Mouse (Mus musculus) inflammation-experienced regulatory T-cells, adult 16 weeks (primary cell): ENCODE results near the gene Gm3696. TPM values are rescaled to one million over a fixed set of nuclear protein-coding genes. Genes with fewer than 3 reads are reported as not detected.

ENCODE experiments used
- polyA plus RNA-seq: library from polyadenylated mRNA; unstranded; fragments of 100-300 nt; shearing (Covaris generic); gene quantifications from one replicate; pipeline ENCODE4 v1.2.1, GENCODE M21; 2017

Gm3696 gene
- polyA plus RNA-seq: 6.2 TPM

GRCm38 (mm10) chr14:7100521-7100920, at the start of gene Gm3696:
Gene Gm3696, minus strand, starts transcription at chr14:7100621.

GRCm38 (mm10) chr14:7125312-7125711, 24.9 kb upstream of the Gm3696 start, which contains the start of gene Gm6676:
Gene Gm6676, minus strand, starts transcription at chr14:7125412.

GRCm38 (mm10) chr14:7044870-7045269, 55.6 kb downstream of the Gm3696 start, which contains the start of gene Gm3685:
Gene Gm3685, minus strand, starts transcription at chr14:7044970.

Other genes with a start within 250 kb of the Gm3696 start
- gene Gm3667, start 210.7 kb downstream of the Gm3696 start, polyA plus RNA-seq: 11.2 TPM
- gene Gm6356, start 126.8 kb downstream of the Gm3696 start, polyA plus RNA-seq: not detected
- 2.4 TPM for gene Gm10406, start 73.2 kb downstream of the Gm3696 start, polyA plus RNA-seq
- gene Gm3685, start 55.7 kb downstream of the Gm3696 start, polyA plus RNA-seq: not detected
- gene Gm6676, start 24.8 kb upstream of the Gm3696 start, polyA plus RNA-seq: not detected
- gene Gm3512, start 73.9 kb upstream of the Gm3696 start, polyA plus RNA-seq: 15.3 TPM
- not detected for gene Gm16434, start 93.9 kb upstream of the Gm3696 start, polyA plus RNA-seq
- not detected for gene Gm3727, start 164.1 kb upstream of the Gm3696 start, polyA plus RNA-seq
- gene Gm3739, start 214.4 kb upstream of the Gm3696 start, polyA plus RNA-seq: 14.7 TPM
- not detected for gene Gm5797, start 231.8 kb upstream of the Gm3696 start, polyA plus RNA-seq